Mouse (Mus musculus): ENCODE results near the gene C1ql4. TPM values are rescaled to one million over a fixed set of nuclear protein-coding genes. Genes with fewer than 3 reads are reported as not detected.

C1ql4 gene
- polyA plus RNA-seq, 1 experiment = 0.10 TPM

DNA sequence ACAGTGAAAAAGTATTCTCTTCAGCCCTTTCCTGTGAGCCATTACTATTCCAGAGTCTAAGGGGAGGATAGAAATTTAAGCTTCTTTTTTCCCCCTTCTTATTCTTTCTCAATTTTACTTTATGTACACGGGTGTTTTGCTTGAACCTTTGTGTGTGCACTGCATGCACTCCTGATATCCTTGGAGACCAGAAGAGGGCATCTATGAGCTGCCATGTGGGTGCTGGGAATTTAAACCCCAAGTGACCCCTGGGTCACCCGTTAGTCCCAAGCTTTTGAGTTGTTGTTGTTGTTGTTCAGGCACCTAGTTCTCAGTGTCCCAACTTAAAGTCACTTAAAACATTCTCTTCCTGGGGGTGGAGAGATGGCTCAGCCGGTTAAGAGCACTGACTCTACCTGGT is 12.4 kb upstream of the C1ql4 start:
- TF ChIP-seq TCF12 (IDR thresholded peaks at IDR 0.05; ENCODE audit: insufficient read depth, poor library complexity, severe bottlenecking) = no peak
- no peak for TF ChIP-seq POLR2A (IDR thresholded peaks at IDR 0.05; ENCODE audit: insufficient read length, low read depth)
- no peak for TF ChIP-seq MYOG (IDR thresholded peaks at IDR 0.05; ENCODE audit: control insufficient read depth in 1 of 3, insufficient read depth in 1 of 3, insufficient read length in 2 of 3, low read depth in 2 of 3)
- no peak for TF ChIP-seq USF1 (IDR thresholded peaks at IDR 0.05; ENCODE audit: low read depth)
- no peak for TF ChIP-seq REST (IDR thresholded peaks at IDR 0.05; ENCODE audit: insufficient read depth, insufficient read length)
- TF ChIP-seq POLR2AphosphoS2 (IDR thresholded peaks at IDR 0.05; ENCODE audit: insufficient read length, low read depth) = no peak
- no peak for TF ChIP-seq TCF3 (IDR thresholded peaks at IDR 0.05; ENCODE audit: insufficient read length, low read depth)
- no peak for TF ChIP-seq MAX (IDR thresholded peaks at IDR 0.05; ENCODE audit: low read depth)
- no peak for TF ChIP-seq MYOD1 (IDR thresholded peaks at IDR 0.05; ENCODE audit: control insufficient read depth in 1 of 3, insufficient read length in 2 of 3, low read depth in 2 of 3)
- no peak for TF ChIP-seq SRF (IDR thresholded peaks at IDR 0.05; ENCODE audit: control insufficient read depth, insufficient read length, low read depth)
- no peak for TF ChIP-seq E2F4 (IDR thresholded peaks at IDR 0.05; ENCODE audit: insufficient read depth)
- TF ChIP-seq CEBPB (IDR thresholded peaks at IDR 0.05; ENCODE audit: insufficient read depth, poor library complexity, severe bottlenecking) = no peak
- H3K4me2 ChIP-seq (ENCODE audit: low read depth) = no peak overlapping the region
- no peaks in the 10 kb centered on the region for H3K36me3 ChIP-seq (ENCODE audit: control insufficient read depth, insufficient read depth)
- H3K27me3 ChIP-seq (ENCODE audit: control insufficient read depth, insufficient read depth, insufficient read length) = peaks cover 34% of the 10 kb centered on the region
- H3K79me2 ChIP-seq (ENCODE audit: control insufficient read depth, insufficient read depth) = no peaks in the 10 kb centered on the region
- H3K4me3 ChIP-seq = no peak overlapping the region
- no peak overlapping the region for H3ac ChIP-seq (ENCODE audit: control insufficient read depth, insufficient read length)

- Histone ChIP-seq H3K4me3 (peak overlapping the region; percentile 1), H3K79me2 (ENCODE audit: control insufficient read depth, insufficient read depth) (no peaks in the 10 kb centered on the region), H3K27me3 (ENCODE audit: control insufficient read depth, insufficient read depth, insufficient read length) (peaks cover 39% of the 10 kb centered on the region), H3K4me2 (ENCODE audit: low read depth) (peak overlapping the region; percentile 98), H3ac (ENCODE audit: control insufficient read depth, insufficient read length) (no peak overlapping the region), H3K36me3 (ENCODE audit: control insufficient read depth, insufficient read depth) (no peaks in the 10 kb centered on the region)
- no peak for TF ChIP-seq MYOD1 (IDR thresholded peaks at IDR 0.05; ENCODE audit: control insufficient read depth in 1 of 3, insufficient read length in 2 of 3, low read depth in 2 of 3)
- no peak for TF ChIP-seq USF1 (IDR thresholded peaks at IDR 0.05; ENCODE audit: low read depth)
These were observed 11.5 kb upstream of the C1ql4 start for GRCm38 (mm10) chr15:99099139-99099556.

GRCm38 (mm10) chr15:99098493-99098861 is 10.9 kb upstream of the C1ql4 start:
- Histone ChIP-seq H3K36me3 (ENCODE audit: control insufficient read depth, insufficient read depth) (no peaks in the 10 kb centered on the region), H3K79me2 (ENCODE audit: control insufficient read depth, insufficient read depth) (no peaks in the 10 kb centered on the region), H3ac (ENCODE audit: control insufficient read depth, insufficient read length) (no peak overlapping the region), H3K4me2 (ENCODE audit: low read depth) (peak overlapping the region; percentile 98), H3K4me3 (peak overlapping the region; percentile 1), H3K27me3 (ENCODE audit: control insufficient read depth, insufficient read depth, insufficient read length) (peaks cover 43% of the 10 kb centered on the region)
- TF ChIP-seq E2F4 (IDR thresholded peaks at IDR 0.05; ENCODE audit: insufficient read depth) (no peak), TCF3 (IDR thresholded peaks at IDR 0.05; ENCODE audit: insufficient read length, low read depth) (no peak), MYOG (IDR thresholded peaks at IDR 0.05; ENCODE audit: control insufficient read depth in 1 of 3, insufficient read depth in 1 of 3, insufficient read length in 2 of 3, low read depth in 2 of 3) (no peak), REST (IDR thresholded peaks at IDR 0.05; ENCODE audit: insufficient read depth, insufficient read length) (no peak), SRF (IDR thresholded peaks at IDR 0.05; ENCODE audit: control insufficient read depth, insufficient read length, low read depth) (no peak), POLR2A (IDR thresholded peaks at IDR 0.05; ENCODE audit: insufficient read length, low read depth) (no peak), CEBPB (IDR thresholded peaks at IDR 0.05; ENCODE audit: insufficient read depth, poor library complexity, severe bottlenecking) (no peak), MYOD1 (IDR thresholded peaks at IDR 0.05; ENCODE audit: control insufficient read depth in 1 of 3, insufficient read length in 2 of 3, low read depth in 2 of 3) (no peak), POLR2AphosphoS2 (IDR thresholded peaks at IDR 0.05; ENCODE audit: insufficient read length, low read depth) (no peak), MAX (IDR thresholded peaks at IDR 0.05; ENCODE audit: low read depth) (no peak), USF1 (IDR thresholded peaks at IDR 0.05; ENCODE audit: low read depth) (no peak), TCF12 (IDR thresholded peaks at IDR 0.05; ENCODE audit: insufficient read depth, poor library complexity, severe bottlenecking) (no peak)

- peak overlapping the region; percentile 98 for H3K4me2 ChIP-seq (ENCODE audit: low read depth)
These were observed 10.3 kb upstream of the C1ql4 start for GRCm38 (mm10) chr15:99097840-99098492.

More at GRCm38 (mm10) chr15:99097840-99098492, 10.3 kb upstream of the C1ql4 start:
- Histone ChIP-seq H3K27me3 (ENCODE audit: control insufficient read depth, insufficient read depth, insufficient read length) (peaks cover 45% of the 10 kb centered on the region), H3K79me2 (ENCODE audit: control insufficient read depth, insufficient read depth) (no peaks in the 10 kb centered on the region), H3ac (ENCODE audit: control insufficient read depth, insufficient read length) (no peak overlapping the region), H3K36me3 (ENCODE audit: control insufficient read depth, insufficient read depth) (no peaks in the 10 kb centered on the region), H3K4me3 (peak overlapping the region; percentile 1)
- no peak for TF ChIP-seq CEBPB (IDR thresholded peaks at IDR 0.05; ENCODE audit: insufficient read depth, poor library complexity, severe bottlenecking)
- TF ChIP-seq POLR2A (IDR thresholded peaks at IDR 0.05; ENCODE audit: insufficient read length, low read depth) = no peak
- TF ChIP-seq MYOD1 (IDR thresholded peaks at IDR 0.05; ENCODE audit: control insufficient read depth in 1 of 3, insufficient read length in 2 of 3, low read depth in 2 of 3) = no peak
- TF ChIP-seq POLR2AphosphoS2 (IDR thresholded peaks at IDR 0.05; ENCODE audit: insufficient read length, low read depth) = no peak
- no peak for TF ChIP-seq MYOG (IDR thresholded peaks at IDR 0.05; ENCODE audit: control insufficient read depth in 1 of 3, insufficient read depth in 1 of 3, insufficient read length in 2 of 3, low read depth in 2 of 3)
- no peak for TF ChIP-seq TCF12 (IDR thresholded peaks at IDR 0.05; ENCODE audit: insufficient read depth, poor library complexity, severe bottlenecking)
- no peak for TF ChIP-seq REST (IDR thresholded peaks at IDR 0.05; ENCODE audit: insufficient read depth, insufficient read length)
- TF ChIP-seq MAX (IDR thresholded peaks at IDR 0.05; ENCODE audit: low read depth) = no peak
- TF ChIP-seq SRF (IDR thresholded peaks at IDR 0.05; ENCODE audit: control insufficient read depth, insufficient read length, low read depth) = no peak
- no peak for TF ChIP-seq USF1 (IDR thresholded peaks at IDR 0.05; ENCODE audit: low read depth)

Measured in myocyte (in vitro differentiated cells).